Mouse (Mus musculus) liver, embryonic 14.5 days (tissue): ENCODE results near the gene Oit3.

Experiments used
- CTCF ChIP-seq: IDR thresholded peaks from 2 replicates; pipeline ENCODE4 v1.5.1; 2016; ENCODE audit warnings: antibody characterized with exemption, low read depth, control low read depth
- EP300 ChIP-seq: IDR thresholded peaks from 2 replicates; pipeline ENCODE4 v1.6.1; 2016; ENCODE audit warnings: antibody characterized with exemption, low read depth

DNA sequence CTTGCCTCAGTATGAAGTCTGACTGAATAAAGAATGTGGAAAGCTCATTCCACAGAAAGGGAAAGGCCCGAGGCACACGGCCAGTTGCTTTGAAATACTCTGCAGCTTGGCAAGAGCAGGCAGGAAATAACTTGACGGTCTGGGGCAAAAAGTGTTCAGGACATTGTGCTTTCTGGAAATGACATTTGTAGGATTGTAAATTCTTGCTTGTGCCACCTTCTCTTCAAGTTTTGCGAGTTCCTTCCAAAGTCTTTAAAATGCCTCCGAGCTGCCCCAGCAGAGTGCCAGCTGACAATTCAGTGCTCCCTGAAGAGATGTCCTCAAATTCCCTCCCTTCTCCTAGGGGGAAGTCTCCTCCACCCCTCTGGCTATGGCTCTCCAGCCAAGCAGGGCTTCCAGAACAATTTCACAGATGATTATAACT, 2.1 kb downstream of the Oit3 start:
- no peak for TF ChIP-seq CTCF
- no peak for TF ChIP-seq EP300
